Mouse (Mus musculus): ENCODE results near the gene Gm9817. TPM values are rescaled to one million over a fixed set of nuclear protein-coding genes. Genes with fewer than 3 reads are reported as not detected.

The Gm9817 gene
- polyA plus RNA-seq, 1 experiment, result 0.31 TPM

DNA sequence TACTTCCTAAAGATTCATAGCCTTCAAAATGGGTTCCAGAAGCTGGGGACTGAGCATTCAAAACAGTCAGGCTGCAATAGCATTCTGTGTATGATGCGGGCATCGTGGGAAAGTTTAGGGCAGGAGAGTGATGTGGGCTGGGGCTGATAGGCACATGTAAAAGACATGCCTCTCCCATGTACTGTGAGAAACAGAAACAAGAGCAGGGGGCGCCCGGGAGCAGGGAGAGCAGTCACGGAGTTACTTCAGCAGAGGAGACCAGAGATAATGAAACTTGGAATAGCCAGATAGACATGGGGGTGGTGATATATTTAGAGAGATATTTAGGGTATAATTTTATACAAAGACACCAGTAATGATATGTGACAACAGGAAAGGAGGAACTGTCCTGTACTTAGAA, 39.9 kb downstream of the Gm9817 start:
- Histone ChIP-seq H3K36me3 (ENCODE audit: control insufficient read depth, insufficient read depth, low read length) (no peaks in the 10 kb centered on the region), H3K27ac (ENCODE audit: control insufficient read depth, insufficient read depth, low read depth, low read length) (no peak overlapping the region), H3K27me3 (ENCODE audit: control insufficient read depth, insufficient read depth, low read length) (no peaks in the 10 kb centered on the region), H3K4me1 (ENCODE audit: control insufficient read depth, insufficient read depth, low read length) (no peaks in the 10 kb centered on the region), H3K4me3 (ENCODE audit: control insufficient read depth, low read depth, low read length) (no peak overlapping the region)
- no peak for TF ChIP-seq POLR2A (IDR thresholded peaks at IDR 0.05; ENCODE audit: control insufficient read depth, low read depth, low read length)
- no peak for TF ChIP-seq CTCF (IDR thresholded peaks at IDR 0.05; ENCODE audit: control insufficient read depth, insufficient read depth, insufficient replicate concordance, low read depth, low read length)

DNA sequence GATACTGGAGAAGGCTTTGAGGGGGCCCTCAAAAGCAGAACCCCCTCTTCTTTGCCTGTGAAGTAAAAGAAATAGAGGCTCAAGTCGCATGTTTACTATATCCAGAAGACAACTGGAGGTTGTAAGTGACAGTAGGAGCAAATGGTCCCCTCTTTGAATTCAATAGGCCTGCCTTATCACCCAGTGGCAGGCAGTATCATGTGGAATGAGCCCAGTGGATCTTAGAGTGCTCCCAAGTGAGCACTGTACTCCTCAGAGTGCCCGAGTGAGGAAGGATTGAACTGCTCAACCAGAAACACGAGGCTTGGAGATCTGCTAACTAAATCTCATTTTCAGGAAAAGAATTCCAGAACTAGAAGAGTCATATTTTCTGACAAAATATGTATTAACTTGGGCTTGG, 40.3 kb downstream of the Gm9817 start:
- Histone ChIP-seq H3K36me3 (ENCODE audit: control insufficient read depth, insufficient read depth, low read length) (no peaks in the 10 kb centered on the region), H3K27ac (ENCODE audit: control insufficient read depth, insufficient read depth, low read depth, low read length) (no peak overlapping the region), H3K4me1 (ENCODE audit: control insufficient read depth, insufficient read depth, low read length) (no peaks in the 10 kb centered on the region), H3K4me3 (ENCODE audit: control insufficient read depth, low read depth, low read length) (no peak overlapping the region), H3K27me3 (ENCODE audit: control insufficient read depth, insufficient read depth, low read length) (no peaks in the 10 kb centered on the region)
- TF ChIP-seq CTCF (IDR thresholded peaks at IDR 0.05; ENCODE audit: control insufficient read depth, insufficient read depth, insufficient replicate concordance, low read depth, low read length), result no peak
- no peak for TF ChIP-seq POLR2A (IDR thresholded peaks at IDR 0.05; ENCODE audit: control insufficient read depth, low read depth, low read length)

Other genes with a start within 250 kb of the Gm9817 start
- 96.6 and 96.7 TPM in 2 replicates for gene Dtnbp1, start 76.5 kb upstream of the Gm9817 start, polyA plus RNA-seq (2012; rRNA removed)

All from testis, adult 2 months (tissue).